Comparison of ENCODE assay signal across 7 mouse cellular contexts in genomic region chr5:148264819-148265707, GRCm38 (mm10).
DNase-seq lines count a peak whose midpoint lies in the region; ATAC-seq and TF ChIP-seq lines count a peak whose summit lies in the region.

No protein-coding gene starts in this region.

- H3K27ac ChIP-seq in forebrain, embryonic 15.5 days (replicated peaks): peak overlapping the region; percentile 64
- H3K27ac ChIP-seq in hindbrain, embryonic 16.5 days (ENCODE audit: low read depth, low read length): peak overlapping the region; percentile 84
- H3K27ac ChIP-seq in limb, embryonic 10.5 days: peak overlapping the region; percentile 71
- H3K27ac ChIP-seq in midbrain, embryonic 16.5 days (ENCODE audit: low read length): peak overlapping the region; percentile 82
- no peak overlapping the region for H3K27ac ChIP-seq in thymus, adult 2 months (ENCODE audit: control insufficient read depth, insufficient read depth, low read length)

- no peak for TF ChIP-seq CTCF in thymus, adult 2 months (IDR thresholded peaks at IDR 0.05; ENCODE audit: borderline replicate concordance, control insufficient read depth, extremely low read depth, insufficient read depth, low read length, poor library complexity)

- ATAC-seq in forebrain, embryonic 15.5 days (replicated peaks): peak; percentile 82
- ATAC-seq in hindbrain, embryonic 16.5 days: peak; percentile 85
- peak; percentile 85 for ATAC-seq in midbrain, embryonic 16.5 days

- under 1% methylated on average over 32 of the region's 32 CpGs for WGBS in forebrain, embryonic 15.5 days
- WGBS in hindbrain, embryonic 16.5 days: under 1% methylated on average over 29 of the region's 32 CpGs
- under 1% methylated on average over 32 of the region's 32 CpGs for WGBS in limb, embryonic 10.5 days
- WGBS in midbrain, embryonic 16.5 days: under 1% methylated on average over 29 of the region's 32 CpGs
- 5% methylated on average over 31 of the region's 32 CpGs for WGBS in thymus, adult 2 months

- no peaks in the 10 kb centered on the region for H3K9me3 ChIP-seq in forebrain, embryonic 15.5 days
- no peaks in the 10 kb centered on the region for H3K9me3 ChIP-seq in hindbrain, embryonic 16.5 days (ENCODE audit: control insufficient read depth, low read length)
- H3K9me3 ChIP-seq in limb, embryonic 10.5 days (replicated peaks): no peaks in the 10 kb centered on the region
- no peaks in the 10 kb centered on the region for H3K9me3 ChIP-seq in midbrain, embryonic 16.5 days (replicated peaks; ENCODE audit: control insufficient read depth, low read length, poor library complexity, severe bottlenecking)

- no peaks in the 10 kb centered on the region for H3K36me3 ChIP-seq in forebrain, embryonic 15.5 days
- no peaks in the 10 kb centered on the region for H3K36me3 ChIP-seq in hindbrain, embryonic 16.5 days (ENCODE audit: control insufficient read depth, insufficient read depth, low read length)
- H3K36me3 ChIP-seq in limb, embryonic 10.5 days: no peaks in the 10 kb centered on the region
- H3K36me3 ChIP-seq in midbrain, embryonic 16.5 days (ENCODE audit: control insufficient read depth, insufficient read depth, low read length): no peaks in the 10 kb centered on the region
- H3K36me3 ChIP-seq in thymus, adult 2 months (ENCODE audit: control insufficient read depth, insufficient read depth, low read length): no peaks in the 10 kb centered on the region

- peak overlapping the region; percentile 82 for H3K4me2 ChIP-seq in forebrain, embryonic 15.5 days (replicated peaks)
- peak overlapping the region; percentile 82 for H3K4me2 ChIP-seq in hindbrain, embryonic 16.5 days (ENCODE audit: low read length)
- peak overlapping the region; percentile 84 for H3K4me2 ChIP-seq in midbrain, embryonic 16.5 days (ENCODE audit: low read length)

- H3K4me1 ChIP-seq in forebrain, embryonic 15.5 days: peaks cover 5% of the 10 kb centered on the region
- peaks cover 10% of the 10 kb centered on the region for H3K4me1 ChIP-seq in hindbrain, embryonic 16.5 days (ENCODE audit: control insufficient read depth, insufficient read depth, low read depth, low read length)
- peaks cover 19% of the 10 kb centered on the region for H3K4me1 ChIP-seq in limb, embryonic 10.5 days
- H3K4me1 ChIP-seq in midbrain, embryonic 16.5 days (ENCODE audit: control insufficient read depth, insufficient read depth, low read length): peaks cover 15% of the 10 kb centered on the region
- peaks cover 16% of the 10 kb centered on the region for H3K4me1 ChIP-seq in thymus, adult 2 months (replicated peaks; ENCODE audit: control insufficient read depth, insufficient read depth, low read length)

- no peaks in the 10 kb centered on the region for H3K27me3 ChIP-seq in forebrain, embryonic 15.5 days
- no peaks in the 10 kb centered on the region for H3K27me3 ChIP-seq in hindbrain, embryonic 16.5 days (replicated peaks; ENCODE audit: control insufficient read depth, insufficient read depth, low read length)
- H3K27me3 ChIP-seq in limb, embryonic 10.5 days (ENCODE audit: low read depth, poor library complexity, severe bottlenecking): peaks cover 38% of the 10 kb centered on the region
- no peaks in the 10 kb centered on the region for H3K27me3 ChIP-seq in midbrain, embryonic 16.5 days (ENCODE audit: control insufficient read depth, insufficient read depth, low read depth, low read length)
- H3K27me3 ChIP-seq in thymus, adult 2 months (ENCODE audit: control insufficient read depth, insufficient read depth, low read length): peaks cover 9% of the 10 kb centered on the region; the same call in 1 of the 2 replicates

- peak overlapping the region; percentile 53 for H3K9ac ChIP-seq in forebrain, embryonic 15.5 days (replicated peaks)
- H3K9ac ChIP-seq in hindbrain, embryonic 16.5 days (ENCODE audit: low read depth, low read length): peak overlapping the region; percentile 70
- peak overlapping the region; percentile 75 for H3K9ac ChIP-seq in midbrain, embryonic 16.5 days (ENCODE audit: low read depth, low read length)

- peak overlapping the region; percentile 67 for H3K4me3 ChIP-seq in forebrain, embryonic 15.5 days
- peak overlapping the region; percentile 63 for H3K4me3 ChIP-seq in hindbrain, embryonic 16.5 days (ENCODE audit: low read length)
- peak overlapping the region; percentile 67 for H3K4me3 ChIP-seq in limb, embryonic 10.5 days
- peak overlapping the region; percentile 63 for H3K4me3 ChIP-seq in midbrain, embryonic 16.5 days (ENCODE audit: low read depth, low read length)
- H3K4me3 ChIP-seq in thymus, adult 2 months (ENCODE audit: control insufficient read depth, insufficient read depth, low read length): no peak overlapping the region

- TF ChIP-seq POLR2A in thymus, adult 2 months (IDR thresholded peaks at IDR 0.05; ENCODE audit: control insufficient read depth, extremely low read depth, insufficient read depth, low read length, poor library complexity): no peak

- peak; percentile 46 for DNase-seq in R1 (ENCODE audit: low read depth, low spot score)
- peak; percentile 92 for DNase-seq in brain, adult 2 months (ENCODE audit: low read depth, low spot score)
- DNase-seq in limb, embryonic 10.5 days (ENCODE audit: low spot score): peak; percentile 68
- DNase-seq in thymus, adult 2 months: peak; percentile 16

Comparison
In these comparisons a context has a peak if more than half of its experiments do, and no peak if none do; other contexts are left out.
1. DNase-seq: peak in every context shown above with its lines; median percentile 92 in brain, adult 2 months; 68 in limb, embryonic 10.5 days; 46 in R1; 16 in thymus, adult 2 months.